Mouse (Mus musculus): ENCODE measurements around the gene Fam214b. TPM values are rescaled to one million over a fixed set of nuclear protein-coding genes. Genes with fewer than 3 reads are reported as not detected.

Fam214b gene
- total and polyA plus RNA-seq, 2 experiments: 4.0 to 6.2 TPM

DNA sequence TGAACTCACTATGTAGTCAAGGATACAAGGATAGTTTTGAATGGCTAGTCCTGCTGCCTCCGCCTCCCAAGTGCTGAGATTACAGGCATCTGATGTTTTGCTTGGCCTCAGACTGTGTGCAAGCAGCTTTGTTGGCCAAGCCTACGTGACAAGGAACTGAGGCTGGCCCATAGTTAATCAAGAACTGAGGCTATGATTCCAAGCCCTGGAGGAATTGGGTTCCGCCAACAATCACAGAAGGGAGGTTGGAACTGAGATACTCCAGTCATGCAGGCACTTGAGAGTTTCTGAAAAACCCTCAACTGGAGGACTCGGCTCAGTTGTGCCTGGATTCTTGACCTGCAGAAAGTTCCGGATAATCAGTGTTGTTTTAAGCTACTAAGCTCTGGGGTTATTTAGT is 11.6 kb upstream of the Fam214b start:
- peaks cover 3% of the 10 kb centered on the region; the same call in 1 of the 2 replicates for H3K4me1 ChIP-seq (ENCODE audit: control insufficient read depth, insufficient read depth, low read length)
- H3K9ac ChIP-seq (ENCODE audit: low read depth, low read length): no peak overlapping the region
- H3K4me3 ChIP-seq (ENCODE audit: insufficient read depth, low read depth, low read length): no peak overlapping the region
- no peak for TF ChIP-seq CTCF (IDR thresholded peaks at IDR 0.05; ENCODE audit: low read depth, low read length)
- TF ChIP-seq POLR2A (IDR thresholded peaks at IDR 0.05; ENCODE audit: extremely low read depth, insufficient read depth, low read length): no peak
- H3K36me3 ChIP-seq (ENCODE audit: control insufficient read depth, insufficient read depth, low read length): no peaks in the 10 kb centered on the region
- DNase-seq (ENCODE audit: extremely low read depth, low read depth, low spot score): no peak
- H3K79me2 ChIP-seq (ENCODE audit: control insufficient read depth, insufficient read depth, low read length): no peaks in the 10 kb centered on the region
- H3K27ac ChIP-seq (replicated peaks; ENCODE audit: insufficient read depth, low read depth, low read length): no peak overlapping the region
- 94% methylated on average over 5 of the region's 5 CpGs for whole genome bisulfite sequencing
- 0 out of 2 replicates have a peak, but pooled peaks cover 2% of the 10 kb centered on the region for H3K27me3 ChIP-seq (ENCODE audit: control insufficient read depth, insufficient read depth, low read length)

DNA sequence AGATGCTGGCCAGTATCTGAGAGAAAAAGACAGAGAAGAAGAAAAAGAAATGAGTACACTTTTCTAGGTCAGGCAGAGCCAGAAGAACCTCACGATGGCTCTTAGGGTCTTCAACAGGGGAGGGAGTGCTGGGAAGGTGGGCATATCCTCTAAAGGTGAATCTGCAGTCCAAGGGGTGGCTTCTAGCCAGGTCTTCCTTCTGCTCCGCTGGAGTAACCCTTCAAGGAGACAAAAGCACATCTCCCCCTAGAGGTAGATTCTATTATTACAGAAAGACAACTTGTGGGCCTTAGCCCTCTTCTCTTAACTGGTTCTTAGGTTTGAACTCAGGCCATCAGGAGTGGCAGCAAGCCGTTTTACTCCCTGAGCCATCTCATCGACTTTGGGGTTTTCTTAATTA is 6.6 kb upstream of the Fam214b start:
- no peak overlapping the region for H3K4me3 ChIP-seq (ENCODE audit: insufficient read depth, low read depth, low read length)
- peak; percentile 32; the same call in 1 of the 2 replicates for TF ChIP-seq CTCF (IDR thresholded peaks at IDR 0.05; ENCODE audit: low read depth, low read length)
- TF ChIP-seq POLR2A (IDR thresholded peaks at IDR 0.05; ENCODE audit: extremely low read depth, insufficient read depth, low read length): no peak
- H3K4me1 ChIP-seq (ENCODE audit: control insufficient read depth, insufficient read depth, low read length): no peaks in the 10 kb centered on the region
- peak; percentile 60 for DNase-seq (ENCODE audit: extremely low read depth, low read depth, low spot score)
- no peak overlapping the region for H3K27ac ChIP-seq (replicated peaks; ENCODE audit: insufficient read depth, low read depth, low read length)
- H3K9ac ChIP-seq (ENCODE audit: low read depth, low read length): no peak overlapping the region
- no peaks in the 10 kb centered on the region for H3K27me3 ChIP-seq (ENCODE audit: control insufficient read depth, insufficient read depth, low read length)
- no peaks in the 10 kb centered on the region for H3K36me3 ChIP-seq (ENCODE audit: control insufficient read depth, insufficient read depth, low read length)
- no peaks in the 10 kb centered on the region for H3K79me2 ChIP-seq (ENCODE audit: control insufficient read depth, insufficient read depth, low read length)
- WGBS: 8% methylated on average over 4 of the region's 4 CpGs

GRCm38 (mm10) chr4:43047231-43047630 is 1.2 kb upstream of the Fam214b start:
- WGBS: 4% methylated on average over 5 of the region's 5 CpGs
- H3K4me3 ChIP-seq (ENCODE audit: insufficient read depth, low read depth, low read length): no peak overlapping the region; the same call in 1 of the 2 replicates
- H3K27ac ChIP-seq (replicated peaks; ENCODE audit: insufficient read depth, low read depth, low read length): no peak overlapping the region
- peaks cover 9% of the 10 kb centered on the region; the same call in 1 of the 2 replicates for H3K4me1 ChIP-seq (ENCODE audit: control insufficient read depth, insufficient read depth, low read length)
- DNase-seq (ENCODE audit: extremely low read depth, low read depth, low spot score): peak; percentile 80
- peak overlapping the region; percentile 56; the same call in 1 of the 2 replicates for H3K9ac ChIP-seq (ENCODE audit: low read depth, low read length)
- no peaks in the 10 kb centered on the region for H3K36me3 ChIP-seq (ENCODE audit: control insufficient read depth, insufficient read depth, low read length)
- no peaks in the 10 kb centered on the region for H3K27me3 ChIP-seq (ENCODE audit: control insufficient read depth, insufficient read depth, low read length)
- TF ChIP-seq POLR2A (IDR thresholded peaks at IDR 0.05; ENCODE audit: extremely low read depth, insufficient read depth, low read length) (no peak), CTCF (IDR thresholded peaks at IDR 0.05; ENCODE audit: low read depth, low read length) (peak; percentile 43; the same call in 1 of the 2 replicates)
- H3K79me2 ChIP-seq (ENCODE audit: control insufficient read depth, insufficient read depth, low read length): no peaks in the 10 kb centered on the region

DNA sequence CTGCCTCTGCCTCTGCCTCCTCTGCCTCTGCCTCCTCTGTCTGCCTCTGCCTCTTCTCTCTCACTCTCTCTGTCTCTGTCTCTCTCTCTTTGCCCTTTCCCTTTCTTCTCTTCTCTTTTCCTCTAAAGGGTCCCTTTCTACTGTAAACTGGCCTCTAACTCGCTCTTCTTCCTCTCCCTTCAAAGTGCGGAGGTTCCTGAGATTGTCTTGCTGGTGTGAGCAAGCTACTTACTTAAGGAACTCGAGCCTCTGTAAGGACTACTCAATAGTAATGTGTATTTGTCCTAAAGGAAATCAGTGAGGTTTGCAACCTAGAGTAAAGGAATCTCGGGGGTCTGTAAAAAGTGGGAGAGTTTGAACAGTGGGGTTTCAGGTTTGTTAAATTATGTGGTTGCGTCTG is 587 bp upstream of the Fam214b start:
- Histone ChIP-seq H3K27me3 (ENCODE audit: control insufficient read depth, insufficient read depth, low read length) (no peaks in the 10 kb centered on the region), H3K36me3 (ENCODE audit: control insufficient read depth, insufficient read depth, low read length) (no peaks in the 10 kb centered on the region), H3K79me2 (ENCODE audit: control insufficient read depth, insufficient read depth, low read length) (no peaks in the 10 kb centered on the region), H3K4me1 (ENCODE audit: control insufficient read depth, insufficient read depth, low read length) (peaks cover 9% of the 10 kb centered on the region; the same call in 1 of the 2 replicates), H3K9ac (ENCODE audit: low read depth, low read length) (peak overlapping the region; percentile 69), H3K4me3 (ENCODE audit: insufficient read depth, low read depth, low read length) (no peak overlapping the region), H3K27ac (replicated peaks; ENCODE audit: insufficient read depth, low read depth, low read length) (0 out of 2 replicates have a peak overlapping the region, but pooled peaks have one; percentile 22)
- no peak for DNase-seq (ENCODE audit: extremely low read depth, low read depth, low spot score)
- TF ChIP-seq CTCF (IDR thresholded peaks at IDR 0.05; ENCODE audit: low read depth, low read length) (no peak), POLR2A (IDR thresholded peaks at IDR 0.05; ENCODE audit: extremely low read depth, insufficient read depth, low read length) (no peak)
- WGBS: 44% methylated on average over 5 of the region's 5 CpGs

GRCm38 (mm10) chr4:43045285-43045658 is 748 bp downstream of the Fam214b start:
- peak overlapping the region; percentile 61 for H3K9ac ChIP-seq (ENCODE audit: low read depth, low read length)
- peak overlapping the region; percentile 43 for H3K4me3 ChIP-seq (ENCODE audit: insufficient read depth, low read depth, low read length)
- H3K27ac ChIP-seq (replicated peaks; ENCODE audit: insufficient read depth, low read depth, low read length): peak overlapping the region; percentile 46
- H3K36me3 ChIP-seq (ENCODE audit: control insufficient read depth, insufficient read depth, low read length): no peaks in the 10 kb centered on the region
- no peaks in the 10 kb centered on the region for H3K27me3 ChIP-seq (ENCODE audit: control insufficient read depth, insufficient read depth, low read length)
- DNase-seq (ENCODE audit: extremely low read depth, low read depth, low spot score): no peak
- no peaks in the 10 kb centered on the region for H3K79me2 ChIP-seq (ENCODE audit: control insufficient read depth, insufficient read depth, low read length)
- TF ChIP-seq CTCF (IDR thresholded peaks at IDR 0.05; ENCODE audit: low read depth, low read length) (no peak), POLR2A (IDR thresholded peaks at IDR 0.05; ENCODE audit: extremely low read depth, insufficient read depth, low read length) (no peak)
- H3K4me1 ChIP-seq (ENCODE audit: control insufficient read depth, insufficient read depth, low read length): peaks cover 9% of the 10 kb centered on the region; the same call in 1 of the 2 replicates
- WGBS: 10% methylated on average over 13 of the region's 13 CpGs

DNA sequence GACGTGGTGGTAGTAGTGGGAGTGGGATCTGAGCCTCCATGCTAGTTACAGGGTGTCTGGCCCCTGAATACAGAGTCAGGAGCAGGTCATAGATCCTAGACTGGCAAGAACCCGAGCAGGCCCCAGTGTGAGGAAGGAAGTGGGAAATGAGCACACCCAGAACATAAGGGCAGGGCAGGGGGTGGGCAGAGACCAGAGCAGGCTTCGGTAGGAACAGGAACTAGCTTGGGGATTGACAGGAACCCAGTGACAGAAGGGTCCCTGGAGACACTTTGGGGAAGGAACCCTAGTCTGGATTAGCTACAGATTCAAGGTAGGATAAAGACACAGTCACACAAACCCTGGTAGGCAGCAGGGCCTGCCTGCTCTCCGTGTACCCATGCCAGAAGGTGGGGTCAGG is 1.3 kb downstream of the Fam214b start:
- peak overlapping the region; percentile 46 for H3K27ac ChIP-seq (replicated peaks; ENCODE audit: insufficient read depth, low read depth, low read length)
- 50% methylated on average over 4 of the region's 4 CpGs for WGBS
- peak overlapping the region; percentile 61; the same call in 1 of the 2 replicates for H3K9ac ChIP-seq (ENCODE audit: low read depth, low read length)
- TF ChIP-seq POLR2A (IDR thresholded peaks at IDR 0.05; ENCODE audit: extremely low read depth, insufficient read depth, low read length): no peak
- TF ChIP-seq CTCF (IDR thresholded peaks at IDR 0.05; ENCODE audit: low read depth, low read length): no peak
- H3K27me3 ChIP-seq (ENCODE audit: control insufficient read depth, insufficient read depth, low read length): no peaks in the 10 kb centered on the region
- 0 out of 2 replicates have a peak overlapping the region, but pooled peaks have one; percentile 1 for H3K4me3 ChIP-seq (ENCODE audit: insufficient read depth, low read depth, low read length)
- no peaks in the 10 kb centered on the region for H3K79me2 ChIP-seq (ENCODE audit: control insufficient read depth, insufficient read depth, low read length)
- no peaks in the 10 kb centered on the region for H3K36me3 ChIP-seq (ENCODE audit: control insufficient read depth, insufficient read depth, low read length)
- H3K4me1 ChIP-seq (ENCODE audit: control insufficient read depth, insufficient read depth, low read length): peaks cover 10% of the 10 kb centered on the region; the same call in 1 of the 2 replicates
- DNase-seq (ENCODE audit: extremely low read depth, low read depth, low spot score): no peak

Data from liver, adult 2 months (tissue).